Mouse (Mus musculus): ENCODE results near the gene Prmt1. TPM values are rescaled to one million over a fixed set of nuclear protein-coding genes. Genes with fewer than 3 reads are reported as not detected.

Gene Prmt1
- 114 TPM for polyA plus RNA-seq (2014; fragmentation: Illumina TruSeq; extraction: RNeasy Lipid Tissue Mini Kit (QIAGEN cat#74804); ENCODE audit: low read depth, low replicate concordance)

DNA sequence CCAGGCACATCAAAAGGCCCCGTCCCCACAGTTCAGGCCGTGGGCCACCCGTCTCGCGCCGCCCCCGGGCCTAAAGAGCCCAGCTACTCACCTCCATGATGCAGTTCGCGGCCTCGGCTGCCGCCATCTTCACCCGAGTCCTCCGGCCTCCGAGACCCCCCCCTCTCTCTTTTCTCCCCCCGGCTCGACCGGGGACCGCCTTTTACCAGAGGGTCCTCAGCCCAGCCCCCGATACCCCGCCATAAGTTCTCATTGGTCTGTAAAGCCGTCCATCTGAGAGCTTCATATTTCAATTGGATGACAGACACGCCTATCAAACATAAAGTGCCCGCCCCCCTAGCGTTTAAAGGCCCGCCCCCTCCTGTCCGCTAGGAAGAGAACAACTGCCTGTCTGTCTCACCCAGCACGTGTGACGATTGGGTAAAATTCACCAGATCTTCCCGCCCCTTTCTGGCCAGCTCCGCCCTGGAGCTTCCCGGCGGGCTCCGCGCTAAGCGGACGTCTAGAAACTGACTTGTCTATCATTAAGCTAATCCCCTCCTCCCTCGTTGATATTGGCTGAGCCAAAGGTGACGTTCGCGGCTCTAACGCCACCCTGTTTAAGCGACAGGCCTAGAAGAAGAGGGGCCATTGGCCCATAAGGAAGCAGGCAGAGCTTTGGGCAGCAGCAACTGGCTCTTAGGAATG, at the start of gene Prmt1:
Gene Prmt1 (minus strand): TSS at position 377 of the 687 bp plus-strand sequence.

DNA sequence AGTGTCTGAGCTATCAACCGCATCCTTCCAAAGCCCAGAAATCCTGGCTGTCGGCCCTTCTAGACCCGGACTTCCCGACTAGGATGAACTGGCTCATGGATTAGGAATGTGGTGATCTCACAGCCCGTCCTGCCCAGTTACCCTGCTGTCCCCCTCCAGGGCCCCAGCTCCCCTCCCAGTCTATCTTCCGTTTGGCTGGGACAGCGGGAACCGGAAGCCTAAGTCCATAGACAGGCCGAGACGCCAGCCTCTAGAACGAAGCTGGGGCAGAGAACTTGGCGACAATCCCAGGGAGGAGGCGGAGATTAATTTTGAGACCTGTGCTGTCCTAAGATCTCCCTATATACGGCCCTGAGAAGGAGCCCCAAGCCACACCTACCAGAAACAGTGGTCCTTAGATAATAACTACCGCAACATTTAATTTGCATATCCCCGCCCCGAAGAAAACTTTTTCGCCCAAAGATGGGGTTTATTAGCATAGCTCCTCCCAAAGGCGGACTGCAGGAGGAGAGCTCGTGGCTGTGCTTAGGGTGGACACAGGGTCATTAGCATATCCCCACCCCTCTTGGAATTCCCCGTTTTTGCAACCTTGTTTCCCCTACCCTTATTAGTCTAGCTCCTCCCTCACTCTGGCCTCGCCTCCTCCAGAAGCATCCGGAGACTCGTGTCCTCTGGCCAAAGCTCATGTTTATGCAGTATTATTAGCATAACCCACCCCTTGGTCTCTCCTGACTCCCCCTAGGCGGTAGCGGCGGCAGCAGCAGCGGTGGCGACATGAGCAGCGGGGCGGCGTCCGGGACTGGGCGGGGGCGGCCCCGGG, 31.1 kb upstream of the Prmt1 start, which contains the start of gene Rras:
Gene Rras (plus strand): TSS at position 720 of the 820 bp plus-strand sequence.

DNA sequence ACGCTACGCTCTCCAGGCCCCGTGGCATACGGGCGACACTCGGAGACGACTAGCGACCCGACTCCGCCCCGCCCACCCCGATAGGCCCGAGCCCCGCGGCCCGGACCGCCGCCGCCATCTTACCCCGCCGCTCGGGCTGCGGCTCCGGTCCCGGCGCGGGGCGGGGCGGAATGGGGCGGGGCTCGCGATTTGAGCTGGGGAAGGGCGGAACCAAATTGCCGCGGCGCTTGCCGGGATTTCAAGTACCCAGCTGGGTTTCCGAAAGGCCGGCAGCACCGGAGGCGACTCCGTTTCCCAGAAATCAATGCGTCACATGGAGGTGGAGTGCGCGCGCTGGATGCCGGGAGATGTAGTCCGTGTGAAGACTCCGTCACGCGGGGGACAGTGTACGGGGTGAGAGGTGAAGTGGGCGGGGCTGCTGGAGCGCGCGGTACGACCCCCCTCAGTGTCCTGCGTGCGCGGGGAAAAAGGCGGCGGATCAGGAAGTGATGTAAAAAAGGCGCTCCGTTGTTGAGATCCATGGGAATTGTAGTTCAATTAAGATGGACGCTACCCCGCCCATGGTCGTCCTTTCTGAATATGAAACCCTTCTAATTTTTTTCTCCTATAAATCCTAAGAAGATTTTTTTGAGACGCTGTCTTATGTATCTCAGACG, 29.7 kb upstream of the Prmt1 start, which contains the start of gene Scaf1:
Gene Scaf1 (minus strand): TSS at position 407 of the 656 bp plus-strand sequence.

DNA sequence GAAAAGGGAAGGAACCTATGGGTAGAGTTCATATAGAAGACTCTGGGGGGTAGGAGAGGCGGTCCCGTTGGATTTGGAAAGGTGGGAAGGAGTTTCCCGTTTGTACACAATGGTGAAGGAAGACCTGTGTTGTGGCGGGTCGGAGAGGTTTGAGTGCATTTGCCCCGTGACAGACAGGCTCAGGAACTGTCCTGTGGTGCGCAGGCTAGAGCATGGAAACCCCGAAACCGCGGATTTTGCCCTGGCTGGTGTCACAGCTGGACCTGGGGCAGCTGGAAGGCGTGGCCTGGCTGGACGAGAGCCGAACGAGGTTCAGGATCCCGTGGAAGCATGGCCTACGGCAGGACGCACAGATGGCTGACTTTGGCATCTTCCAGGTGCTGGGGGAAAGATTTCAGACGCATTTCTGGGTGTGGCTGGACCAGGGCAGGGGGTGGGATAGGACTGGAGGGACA, 12.2 kb upstream of the Prmt1 start, which contains the start of gene Bcl2l12:
Gene Bcl2l12 (minus strand): TSS at position 212 of the 455 bp plus-strand sequence.

DNA sequence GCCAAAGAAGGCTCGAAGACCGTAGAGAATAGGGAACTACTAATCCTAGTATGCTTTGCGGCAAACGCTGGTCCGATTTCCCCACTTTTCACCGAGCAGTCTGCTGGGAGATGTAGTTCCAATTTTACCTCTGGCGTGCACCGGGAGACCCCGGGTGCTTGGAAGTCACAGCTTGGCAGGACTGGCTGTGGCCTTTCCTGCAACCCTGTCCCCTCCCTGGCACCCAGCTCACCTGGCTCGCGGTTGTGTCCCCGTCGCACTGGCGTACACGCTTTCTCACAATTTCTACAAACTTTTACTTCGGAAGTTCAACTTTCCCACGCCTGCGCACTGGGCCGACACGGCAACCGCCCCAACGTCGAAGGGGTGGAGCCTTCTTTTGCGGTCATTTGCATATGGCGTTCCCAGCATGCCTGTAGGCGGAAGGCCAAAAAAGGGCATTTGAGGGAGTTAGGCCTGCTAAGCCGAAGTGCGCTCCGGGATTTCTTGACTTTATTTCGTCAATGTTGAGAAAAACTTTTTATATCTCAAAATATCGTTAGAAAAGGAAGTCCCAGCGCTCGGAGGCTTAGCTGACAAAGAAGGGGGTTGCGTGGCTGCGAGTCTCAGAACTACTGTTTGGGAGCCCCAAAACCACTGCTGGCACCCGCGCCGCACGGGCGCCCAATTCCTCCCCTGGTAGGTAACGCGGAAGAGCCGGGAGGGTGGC, 11.0 kb upstream of the Prmt1 start, which contains the start of gene Irf3:
Gene Irf3 (plus strand): TSS at position 418 of the 709 bp plus-strand sequence.

GRCm38 (mm10) chr7:44974383-44975116, 11.8 kb downstream of the Prmt1 start, which contains the start of gene Cpt1c:
TSS of gene Cpt1c (minus strand) at chr7:44974851.

DNA sequence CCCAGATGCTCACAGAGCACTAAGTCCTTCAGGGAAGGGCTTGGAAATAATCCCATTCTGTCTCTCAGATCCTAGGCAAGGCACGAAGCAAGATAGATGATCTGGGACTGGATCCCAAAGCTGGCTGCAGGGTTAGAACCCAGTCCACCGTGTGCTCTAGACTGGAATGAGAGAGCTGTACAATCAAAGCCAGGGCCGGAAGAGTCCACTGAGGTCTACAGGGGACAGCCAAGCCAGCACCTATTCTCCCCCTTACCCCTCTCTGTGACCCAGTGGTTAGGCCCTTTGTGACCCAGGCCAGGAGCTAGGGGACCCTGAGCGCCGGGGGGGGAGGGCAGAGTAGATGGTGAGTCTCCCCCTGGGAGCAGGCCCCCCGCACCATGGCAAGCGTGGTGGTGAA, 43.5 kb downstream of the Prmt1 start, which contains the start of gene Tsks:
Gene Tsks (plus strand): TSS at position 301 of the 400 bp plus-strand sequence.

GRCm38 (mm10) chr7:44929204-44930151, 56.9 kb downstream of the Prmt1 start, which contains the start of gene Ap2a1:
TSS of gene Ap2a1 (minus strand) at chr7:44929496.

Other genes with a start within 250 kb of the Prmt1 start
- 27.0 TPM for gene Vrk3, start 238.2 kb downstream of the Prmt1 start, polyA plus RNA-seq (2014; fragmentation: Illumina TruSeq; extraction: RNeasy Lipid Tissue Mini Kit (QIAGEN cat#74804); ENCODE audit: low read depth, low replicate concordance)
- not detected for gene Zfp473, start 235.5 kb downstream of the Prmt1 start, polyA plus RNA-seq (2014; fragmentation: Illumina TruSeq; extraction: RNeasy Lipid Tissue Mini Kit (QIAGEN cat#74804); ENCODE audit: low read depth, low replicate concordance)
- gene Nup62, start 170.5 kb downstream of the Prmt1 start, polyA plus RNA-seq (2014; fragmentation: Illumina TruSeq; extraction: RNeasy Lipid Tissue Mini Kit (QIAGEN cat#74804); ENCODE audit: low read depth, low replicate concordance) = 26.2 TPM
- gene Il4i1, start 170.2 kb downstream of the Prmt1 start, polyA plus RNA-seq (2014; fragmentation: Illumina TruSeq; extraction: RNeasy Lipid Tissue Mini Kit (QIAGEN cat#74804); ENCODE audit: low read depth, low replicate concordance) = 0.26 TPM
- 50.1 TPM for gene Atf5, start 169.9 kb downstream of the Prmt1 start, polyA plus RNA-seq (2014; fragmentation: Illumina TruSeq; extraction: RNeasy Lipid Tissue Mini Kit (QIAGEN cat#74804); ENCODE audit: low read depth, low replicate concordance)
- gene Akt1s1, start 137.6 kb downstream of the Prmt1 start, polyA plus RNA-seq (2014; fragmentation: Illumina TruSeq; extraction: RNeasy Lipid Tissue Mini Kit (QIAGEN cat#74804); ENCODE audit: low read depth, low replicate concordance) = 55.0 TPM
- 44.5 TPM for gene Tbc1d17, start 137.5 kb downstream of the Prmt1 start, polyA plus RNA-seq (2014; fragmentation: Illumina TruSeq; extraction: RNeasy Lipid Tissue Mini Kit (QIAGEN cat#74804); ENCODE audit: low read depth, low replicate concordance)
- 19.7 TPM for gene Pnkp, start 129.4 kb downstream of the Prmt1 start, polyA plus RNA-seq (2014; fragmentation: Illumina TruSeq; extraction: RNeasy Lipid Tissue Mini Kit (QIAGEN cat#74804); ENCODE audit: low read depth, low replicate concordance)
- 169 TPM for gene Ptov1, start 116.8 kb downstream of the Prmt1 start, polyA plus RNA-seq (2014; fragmentation: Illumina TruSeq; extraction: RNeasy Lipid Tissue Mini Kit (QIAGEN cat#74804); ENCODE audit: low read depth, low replicate concordance)
- 74.0 TPM for gene Med25, start 93.9 kb downstream of the Prmt1 start, polyA plus RNA-seq (2014; fragmentation: Illumina TruSeq; extraction: RNeasy Lipid Tissue Mini Kit (QIAGEN cat#74804); ENCODE audit: low read depth, low replicate concordance)
- gene Fuz, start 90.5 kb downstream of the Prmt1 start, polyA plus RNA-seq (2014; fragmentation: Illumina TruSeq; extraction: RNeasy Lipid Tissue Mini Kit (QIAGEN cat#74804); ENCODE audit: low read depth, low replicate concordance) = 21.4 TPM
- 41.3 TPM for gene Ap2a1, start 57.1 kb downstream of the Prmt1 start, polyA plus RNA-seq (2014; fragmentation: Illumina TruSeq; extraction: RNeasy Lipid Tissue Mini Kit (QIAGEN cat#74804); ENCODE audit: low read depth, low replicate concordance)
- not detected for gene Tsks, start 43.4 kb downstream of the Prmt1 start, polyA plus RNA-seq (2014; fragmentation: Illumina TruSeq; extraction: RNeasy Lipid Tissue Mini Kit (QIAGEN cat#74804); ENCODE audit: low read depth, low replicate concordance)
- 3.6 TPM for gene Cpt1c, start 11.7 kb downstream of the Prmt1 start, polyA plus RNA-seq (2014; fragmentation: Illumina TruSeq; extraction: RNeasy Lipid Tissue Mini Kit (QIAGEN cat#74804); ENCODE audit: low read depth, low replicate concordance)
- 72.3 TPM for gene Irf3, start 11.1 kb upstream of the Prmt1 start, polyA plus RNA-seq (2014; fragmentation: Illumina TruSeq; extraction: RNeasy Lipid Tissue Mini Kit (QIAGEN cat#74804); ENCODE audit: low read depth, low replicate concordance)
- 12.3 TPM for gene Bcl2l12, start 12.1 kb upstream of the Prmt1 start, polyA plus RNA-seq (2014; fragmentation: Illumina TruSeq; extraction: RNeasy Lipid Tissue Mini Kit (QIAGEN cat#74804); ENCODE audit: low read depth, low replicate concordance)
- gene Scaf1, start 29.8 kb upstream of the Prmt1 start, polyA plus RNA-seq (2014; fragmentation: Illumina TruSeq; extraction: RNeasy Lipid Tissue Mini Kit (QIAGEN cat#74804); ENCODE audit: low read depth, low replicate concordance) = 34.5 TPM
- gene Rras, start 31.4 kb upstream of the Prmt1 start, polyA plus RNA-seq (2014; fragmentation: Illumina TruSeq; extraction: RNeasy Lipid Tissue Mini Kit (QIAGEN cat#74804); ENCODE audit: low read depth, low replicate concordance) = 57.4 TPM
- gene Prr12, start 66.3 kb upstream of the Prmt1 start, polyA plus RNA-seq (2014; fragmentation: Illumina TruSeq; extraction: RNeasy Lipid Tissue Mini Kit (QIAGEN cat#74804); ENCODE audit: low read depth, low replicate concordance) = 13.2 TPM
- gene Nosip, start 75.9 kb upstream of the Prmt1 start, polyA plus RNA-seq (2014; fragmentation: Illumina TruSeq; extraction: RNeasy Lipid Tissue Mini Kit (QIAGEN cat#74804); ENCODE audit: low read depth, low replicate concordance) = 40.7 TPM
- 12.4 TPM for gene Prrg2, start 76.1 kb upstream of the Prmt1 start, polyA plus RNA-seq (2014; fragmentation: Illumina TruSeq; extraction: RNeasy Lipid Tissue Mini Kit (QIAGEN cat#74804); ENCODE audit: low read depth, low replicate concordance)
- gene Rcn3, start 105.7 kb upstream of the Prmt1 start, polyA plus RNA-seq (2014; fragmentation: Illumina TruSeq; extraction: RNeasy Lipid Tissue Mini Kit (QIAGEN cat#74804); ENCODE audit: low read depth, low replicate concordance) = 40.8 TPM
- gene Fcgrt, start 117.3 kb upstream of the Prmt1 start, polyA plus RNA-seq (2014; fragmentation: Illumina TruSeq; extraction: RNeasy Lipid Tissue Mini Kit (QIAGEN cat#74804); ENCODE audit: low read depth, low replicate concordance) = 83.1 TPM
- 641 TPM for gene Rps11, start 137.9 kb upstream of the Prmt1 start, polyA plus RNA-seq (2014; fragmentation: Illumina TruSeq; extraction: RNeasy Lipid Tissue Mini Kit (QIAGEN cat#74804); ENCODE audit: low read depth, low replicate concordance)
- gene Rpl13a, start 142.2 kb upstream of the Prmt1 start, polyA plus RNA-seq (2014; fragmentation: Illumina TruSeq; extraction: RNeasy Lipid Tissue Mini Kit (QIAGEN cat#74804); ENCODE audit: low read depth, low replicate concordance) = 958 TPM
- not detected for gene Gm45713, start 149.7 kb upstream of the Prmt1 start, polyA plus RNA-seq (2014; fragmentation: Illumina TruSeq; extraction: RNeasy Lipid Tissue Mini Kit (QIAGEN cat#74804); ENCODE audit: low read depth, low replicate concordance)
- gene Flt3l, start 149.9 kb upstream of the Prmt1 start, polyA plus RNA-seq (2014; fragmentation: Illumina TruSeq; extraction: RNeasy Lipid Tissue Mini Kit (QIAGEN cat#74804); ENCODE audit: low read depth, low replicate concordance) = 21.0 TPM
- 41.4 TPM for gene Pih1d1, start 167.7 kb upstream of the Prmt1 start, polyA plus RNA-seq (2014; fragmentation: Illumina TruSeq; extraction: RNeasy Lipid Tissue Mini Kit (QIAGEN cat#74804); ENCODE audit: low read depth, low replicate concordance)
- 16.5 TPM for gene Aldh16a1, start 168.0 kb upstream of the Prmt1 start, polyA plus RNA-seq (2014; fragmentation: Illumina TruSeq; extraction: RNeasy Lipid Tissue Mini Kit (QIAGEN cat#74804); ENCODE audit: low read depth, low replicate concordance)
- gene Slc17a7, start 177.4 kb upstream of the Prmt1 start, polyA plus RNA-seq (2014; fragmentation: Illumina TruSeq; extraction: RNeasy Lipid Tissue Mini Kit (QIAGEN cat#74804); ENCODE audit: low read depth, low replicate concordance) = 27.4 TPM
- gene Gfy, start 193.0 kb upstream of the Prmt1 start, polyA plus RNA-seq (2014; fragmentation: Illumina TruSeq; extraction: RNeasy Lipid Tissue Mini Kit (QIAGEN cat#74804); ENCODE audit: low read depth, low replicate concordance) = not detected
- gene Pth2, start 194.4 kb upstream of the Prmt1 start, polyA plus RNA-seq (2014; fragmentation: Illumina TruSeq; extraction: RNeasy Lipid Tissue Mini Kit (QIAGEN cat#74804); ENCODE audit: low read depth, low replicate concordance) = not detected
- not detected for gene Ccdc155, start 218.3 kb upstream of the Prmt1 start, polyA plus RNA-seq (2014; fragmentation: Illumina TruSeq; extraction: RNeasy Lipid Tissue Mini Kit (QIAGEN cat#74804); ENCODE audit: low read depth, low replicate concordance)
- not detected for gene Dkkl1, start 225.6 kb upstream of the Prmt1 start, polyA plus RNA-seq (2014; fragmentation: Illumina TruSeq; extraction: RNeasy Lipid Tissue Mini Kit (QIAGEN cat#74804); ENCODE audit: low read depth, low replicate concordance)
- gene Tead2, start 229.2 kb upstream of the Prmt1 start, polyA plus RNA-seq (2014; fragmentation: Illumina TruSeq; extraction: RNeasy Lipid Tissue Mini Kit (QIAGEN cat#74804); ENCODE audit: low read depth, low replicate concordance) = 7.8 TPM

Measured in heart, adult 10 weeks (tissue).